Mouse (Mus musculus) intestine, postnatal 0 days (tissue): ENCODE results near the gene Slc45a3. TPM values are rescaled to one million over a fixed set of nuclear protein-coding genes. Genes with fewer than 3 reads are reported as not detected.
A peak's percentile ranks its signal among the peaks of the same experiment; 100 is the strongest.

Experiments
- ATAC-seq: fragments of 200-750 bp; cut with Nextera tagmentation; 2 replicates; pipeline ENCODE4 v1.8.0; 2017; ENCODE audit warnings: mild to moderate bottlenecking, moderate TSS enrichment, moderate library complexity
- H3K27ac ChIP-seq: fragments of 300-500 bp; sonication (generic); 2 replicates; pipeline ENCODE4 v1.5.1; 2014; ENCODE audit warnings: mild to moderate bottlenecking, low read depth, low read length, moderate library complexity
- H3K27me3 ChIP-seq: fragments of 300-500 bp; sonication (generic); replicated peaks from 2 replicates; pipeline ENCODE4 v1.6.1; 2014; ENCODE audit warnings: low read length, mixed read lengths; ENCODE audit not compliant: control insufficient read depth, insufficient read depth
- H3K36me3 ChIP-seq: fragments of 300-500 bp; sonication (generic); 2 replicates; pipeline ENCODE4 v1.6.1; 2014; ENCODE audit warnings: mild to moderate bottlenecking, moderate library complexity; ENCODE audit not compliant: control insufficient read depth, insufficient read depth
- H3K4me1 ChIP-seq: fragments of 300-500 bp; sonication (generic); replicated peaks from 2 replicates; pipeline ENCODE4 v1.6.1; 2014; ENCODE audit warnings: antibody characterized with exemption, low read length, mixed read lengths; ENCODE audit not compliant: control insufficient read depth, insufficient read depth
- H3K4me2 ChIP-seq: fragments of 300-500 bp; sonication (generic); replicated peaks from 2 replicates; pipeline ENCODE4 v1.6.1; 2014; ENCODE audit warnings: low read depth, mild to moderate bottlenecking, moderate library complexity
- H3K4me3 ChIP-seq: fragments of 300-500 bp; sonication (generic); 2 replicates; pipeline ENCODE4 v1.5.1; 2014; ENCODE audit warnings: low read depth, low read length
- H3K9ac ChIP-seq: fragments of 300-500 bp; sonication (generic); 2 replicates; pipeline ENCODE4 v1.6.1; 2014; ENCODE audit warnings: mild to moderate bottlenecking, low read depth, low read length
- H3K9me3 ChIP-seq: fragments of 300-500 bp; sonication (generic); 2 replicates; pipeline ENCODE4 v1.6.1; 2016; ENCODE audit warnings: mixed run types; ENCODE audit not compliant: control insufficient read depth
- CTCF ChIP-seq: sonication (generic); IDR thresholded peaks from 2 replicates; pipeline ENCODE4 v1.5.1; 2016; ENCODE audit warnings: low read depth, mild to moderate bottlenecking, control low read depth, antibody characterized with exemption, moderate library complexity
- WGBS: fragments of 180-500 bp; shearing (Covaris S2); extraction: QIAGEN DNeasy Blood & Tissue Kit; methylation state at CpG from one replicate; pipeline ENCODE4 v1.1.7; 2014; 5-methylcytosine and 5-hydroxymethylcytosine counted together
- polyA plus RNA-seq: library from polyadenylated mRNA; unstranded; fragments of >200 nt; fragmentation: Nextera tagmentation; extraction: Ambion mirVana; gene quantifications from 2 replicates; pipeline ENCODE4 v1.2.1, GENCODE M21; 2015

The Slc45a3 gene
- polyA plus RNA-seq, 1 experiment from 2014 or later: 2.5 TPM

DNA sequence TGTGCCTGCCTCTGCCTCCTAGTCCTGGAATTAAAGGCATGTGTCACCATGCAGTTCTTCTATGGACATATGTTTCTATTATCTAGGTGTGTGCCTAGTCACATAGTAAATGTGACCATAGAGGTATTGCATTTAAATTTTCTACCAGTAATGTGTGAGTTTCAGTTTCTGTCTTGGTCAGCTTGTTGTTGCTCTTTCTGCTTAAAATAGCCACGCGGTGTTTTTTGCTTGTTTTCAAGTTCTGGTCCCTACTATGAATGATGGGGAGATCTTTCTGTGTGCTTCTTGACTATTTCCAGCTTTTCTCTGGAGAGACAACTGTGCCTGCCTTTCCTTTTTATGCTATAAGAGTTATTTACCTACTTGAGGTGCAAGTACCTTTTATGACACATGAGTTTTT, 49.0 kb downstream of the Slc45a3 start:
- no peak for ATAC-seq
- no peak overlapping the region for H3K27ac ChIP-seq
- WGBS: 66% methylated on average over 2 of the region's 2 CpGs
- H3K4me2 ChIP-seq: no peak overlapping the region
- no peak overlapping the region for H3K4me3 ChIP-seq
- H3K9ac ChIP-seq: no peak overlapping the region
- no peak for TF ChIP-seq CTCF
- no peaks in the 10 kb centered on the region for H3K27me3 ChIP-seq
- peaks cover 21% of the 10 kb centered on the region for H3K36me3 ChIP-seq
- H3K9me3 ChIP-seq: no peaks in the 10 kb centered on the region
- 0 out of 2 replicates have a peak, but pooled peaks cover 4% of the 10 kb centered on the region for H3K4me1 ChIP-seq

DNA sequence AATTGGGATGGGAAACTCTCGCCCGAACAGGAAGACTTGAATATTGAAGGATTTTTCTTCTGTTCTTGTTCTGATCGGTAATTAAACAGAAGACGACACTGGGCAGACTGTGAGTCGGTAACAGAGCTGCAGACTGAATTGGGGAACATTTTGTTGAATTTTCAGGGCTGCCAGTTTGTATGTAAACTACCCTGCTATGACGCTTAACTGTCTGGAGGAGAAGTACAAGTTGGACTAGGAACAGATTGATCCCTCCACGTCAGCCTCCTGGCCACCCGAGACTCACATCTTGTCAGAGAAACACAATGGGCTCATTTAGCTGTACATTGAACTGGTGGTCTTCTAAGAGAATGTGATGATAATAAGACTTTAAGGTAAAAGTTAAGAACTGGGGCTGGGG, 50.1 kb downstream of the Slc45a3 start:
- no peak overlapping the region for H3K4me3 ChIP-seq
- TF ChIP-seq CTCF: no peak
- no peaks in the 10 kb centered on the region for H3K9me3 ChIP-seq
- H3K27me3 ChIP-seq: no peaks in the 10 kb centered on the region
- H3K9ac ChIP-seq: no peak overlapping the region
- H3K4me2 ChIP-seq: no peak overlapping the region
- 86% methylated on average over 8 of the region's 8 CpGs for WGBS
- H3K36me3 ChIP-seq: peaks cover 27% of the 10 kb centered on the region
- H3K27ac ChIP-seq: no peak overlapping the region
- ATAC-seq: no peak
- 0 out of 2 replicates have a peak, but pooled peaks cover 4% of the 10 kb centered on the region for H3K4me1 ChIP-seq

DNA sequence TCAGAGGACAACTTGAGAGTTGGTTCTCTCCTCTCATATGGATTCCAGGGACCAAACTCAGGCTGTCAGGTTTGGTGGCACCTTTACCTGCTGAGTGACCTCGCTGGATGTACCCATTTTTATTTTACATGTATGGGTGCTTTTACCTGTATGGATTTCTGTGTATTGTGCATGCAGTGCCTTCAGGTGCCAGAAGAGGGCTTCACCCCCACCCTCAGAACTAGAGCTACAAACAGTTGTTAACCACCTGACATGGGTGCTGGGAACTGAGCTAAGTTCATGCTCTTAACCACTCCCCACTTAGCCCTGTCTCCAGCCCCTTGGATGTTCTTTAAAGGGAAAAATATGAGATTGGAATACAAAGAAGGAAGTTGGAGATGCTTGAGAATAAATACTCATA, 52.0 kb downstream of the Slc45a3 start:
- 91% methylated on average over 1 of the region's 1 CpGs for WGBS
- H3K4me2 ChIP-seq: no peak overlapping the region
- H3K9me3 ChIP-seq: no peaks in the 10 kb centered on the region
- H3K27ac ChIP-seq: no peak overlapping the region
- no peak overlapping the region for H3K9ac ChIP-seq
- H3K4me1 ChIP-seq: 0 out of 2 replicates have a peak, but pooled peaks cover under 1% of the 10 kb centered on the region
- no peak for ATAC-seq
- no peak overlapping the region for H3K4me3 ChIP-seq
- TF ChIP-seq CTCF: peak; percentile 47
- no peaks in the 10 kb centered on the region for H3K27me3 ChIP-seq
- peaks cover 45% of the 10 kb centered on the region for H3K36me3 ChIP-seq

DNA sequence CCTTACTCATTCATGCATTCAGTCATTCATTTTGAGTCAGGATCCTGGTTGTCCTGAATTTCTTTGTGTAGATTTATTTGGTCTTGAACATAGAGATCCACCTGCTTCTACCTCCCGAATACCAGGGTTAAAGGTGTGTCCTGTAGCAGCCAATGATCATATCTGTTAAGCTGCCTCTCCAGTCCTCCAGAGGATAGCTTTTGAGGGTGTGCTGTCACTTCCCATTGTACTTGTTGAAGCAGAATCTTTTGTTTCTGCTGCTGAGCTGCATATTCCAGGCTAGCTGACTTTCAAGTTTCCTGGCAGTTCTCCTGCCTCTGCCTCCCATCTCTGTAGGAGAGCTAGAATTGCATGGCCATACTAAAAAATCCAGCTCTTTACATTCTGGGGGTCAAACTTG, 53.9 kb downstream of the Slc45a3 start:
- Histone ChIP-seq H3K4me2 (no peak overlapping the region), H3K36me3 (peaks cover 60% of the 10 kb centered on the region), H3K4me1 (no peaks in the 10 kb centered on the region), H3K27ac (no peak overlapping the region), H3K27me3 (no peaks in the 10 kb centered on the region), H3K9ac (no peak overlapping the region), H3K4me3 (no peak overlapping the region), H3K9me3 (no peaks in the 10 kb centered on the region)
- no peak for TF ChIP-seq CTCF
- WGBS: 81% methylated on average over 1 of the region's 1 CpGs
- ATAC-seq: no peak

DNA sequence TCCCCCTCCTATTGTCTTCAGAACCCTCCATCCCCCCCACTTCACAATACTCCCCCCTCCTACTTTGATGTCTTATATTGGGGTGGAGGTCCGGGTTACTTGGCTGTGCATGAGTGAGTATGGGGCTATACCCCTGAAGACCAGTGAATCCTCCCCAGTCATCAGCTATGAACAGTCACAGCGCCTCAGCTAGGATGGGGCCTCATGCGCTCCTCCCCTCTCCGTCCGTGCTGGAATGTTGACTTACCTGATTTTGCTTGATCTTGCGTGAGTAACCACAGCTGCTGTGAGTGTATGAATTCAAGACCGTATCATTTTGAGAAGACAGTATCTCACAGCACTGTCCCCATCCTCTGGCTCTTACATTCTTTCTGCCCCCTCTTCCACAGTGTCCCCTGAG, 57.1 kb downstream of the Slc45a3 start:
- 62% methylated on average over 7 of the region's 7 CpGs for WGBS
- no peak overlapping the region for H3K9ac ChIP-seq
- no peak for TF ChIP-seq CTCF
- H3K36me3 ChIP-seq: peaks cover 75% of the 10 kb centered on the region
- ATAC-seq: no peak
- H3K27me3 ChIP-seq: no peaks in the 10 kb centered on the region
- H3K9me3 ChIP-seq: no peaks in the 10 kb centered on the region
- H3K4me2 ChIP-seq: no peak overlapping the region
- no peaks in the 10 kb centered on the region; the same call in 1 of the 2 replicates for H3K4me1 ChIP-seq
- H3K27ac ChIP-seq: 0 out of 2 replicates have a peak overlapping the region, but pooled peaks have one; percentile 28
- H3K4me3 ChIP-seq: no peak overlapping the region

DNA sequence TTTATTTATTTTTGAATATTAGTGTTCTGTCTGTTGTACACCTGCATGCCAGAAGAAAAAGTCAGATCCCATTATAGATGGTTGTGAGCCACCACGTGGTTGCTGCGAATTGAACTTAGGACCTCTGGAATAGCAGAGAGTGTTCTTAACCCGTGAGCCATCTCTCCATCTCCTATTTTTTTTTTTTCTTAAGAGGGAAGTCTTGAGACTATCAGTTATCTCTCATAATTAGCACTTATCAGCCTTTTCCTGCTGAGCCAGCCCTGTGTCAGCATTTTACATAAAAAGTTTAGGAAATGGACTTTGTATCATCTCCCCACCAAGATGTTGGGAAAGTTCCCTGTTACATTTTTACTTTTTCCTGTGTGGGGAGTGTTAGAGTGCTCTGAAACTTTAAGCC, 59.3 kb downstream of the Slc45a3 start:
- Histone ChIP-seq H3K36me3 (peaks cover 73% of the 10 kb centered on the region), H3K4me3 (no peak overlapping the region), H3K4me2 (no peak overlapping the region), H3K27me3 (no peaks in the 10 kb centered on the region), H3K9me3 (no peaks in the 10 kb centered on the region), H3K27ac (no peak overlapping the region), H3K4me1 (no peaks in the 10 kb centered on the region; the same call in 1 of the 2 replicates), H3K9ac (no peak overlapping the region)
- ATAC-seq: peak; percentile 69
- WGBS: 36% methylated on average over 3 of the region's 3 CpGs
- TF ChIP-seq CTCF: no peak
